Mouse (Mus musculus): ENCODE results near the gene Chmp1a.

GRCm38 (mm10) chr8:123228416-123228815 lies 15.9 kb upstream of the Chmp1a start:
- TF ChIP-seq CTCF (IDR thresholded peaks at IDR 0.05; ENCODE audit: control insufficient read depth, insufficient read depth, low read length) (no peak), POLR2A (IDR thresholded peaks at IDR 0.05; ENCODE audit: borderline replicate concordance, control insufficient read depth, low read depth, low read length) (no peak)
